Mouse (Mus musculus) layer of hippocampus, adult 6 months (tissue): ENCODE results near the gene Slc7a1. TPM values are rescaled to one million over a fixed set of nuclear protein-coding genes. Genes with fewer than 3 reads are reported as not detected.

Experiments
- long read RNA-seq, 2 experiments: library from polyadenylated mRNA; unstranded; transcript quantifications; one replicate each; pipeline ENCODE4 v2.0.0; 2019 to 2020
- polyA plus RNA-seq: library from polyadenylated mRNA; unstranded; fragments of <200 nt; fragmentation: Nextera tagmentation; gene quantifications from 2 replicates; pipeline ENCODE4 v1.2.3, GENCODE M21; 2021

Gene Slc7a1
- polyA plus RNA-seq: 18.1 and 24.4 TPM in 2 replicates
- long read RNA-seq, experiment 1, partial matches to known transcripts: 1 of 7 reads
- long read RNA-seq, experiment 1, other reads (novel, unspliced or antisense): 6 of 7 reads
- long read RNA-seq, experiment 2, partial matches to known transcripts: 1 of 10 reads
- long read RNA-seq, experiment 2, other reads (novel, unspliced or antisense): 6 of 10 reads

GRCm38 (mm10) chr5:148399660-148400443 lies at the start of gene Slc7a1:
Gene Slc7a1 (minus strand): TSS chr5:148399904.

Other genes with a start within 250 kb of the Slc7a1 start
- 109 and 121 TPM in 2 replicates for gene Ubl3, start 152.9 kb upstream of the Slc7a1 start, polyA plus RNA-seq